Mouse (Mus musculus) myocyte (in vitro differentiated cells): ENCODE measurements at regions not wholly inside any gene's neighbourhood (a gene's known extent, or its start where the extent isn't known, plus 50 kb on each side); places are given as distances from the start of the nearest gene placed in this dataset.

Experiments used
- H3K27me3 ChIP-seq: one replicate; pipeline ENCODE4 v1.6.1; 2011; ENCODE audit not compliant: control insufficient read depth, insufficient read depth, insufficient read length
- H3K36me3 ChIP-seq: one replicate; pipeline ENCODE4 v1.6.1; 2011; ENCODE audit not compliant: control insufficient read depth, insufficient read depth
- H3K4me2 ChIP-seq: one replicate; pipeline ENCODE4 v1.6.1; 2011; ENCODE audit warnings: low read depth, control low read depth
- H3K4me3 ChIP-seq: one replicate; pipeline ENCODE4 v1.5.1; 2011; ENCODE audit warnings: mild to moderate bottlenecking, control low read depth, moderate library complexity
- H3K79me2 ChIP-seq: one replicate; pipeline ENCODE4 v1.6.1; 2011; ENCODE audit not compliant: control insufficient read depth, insufficient read depth
- H3ac ChIP-seq: one replicate; pipeline ENCODE4 v1.6.1; 2011; ENCODE audit not compliant: control insufficient read depth, insufficient read length
- CEBPB ChIP-seq: IDR thresholded peaks from 2 replicates; pipeline ENCODE4 v1.6.1; 2011; ENCODE audit warnings: mild to moderate bottlenecking, moderate library complexity; ENCODE audit not compliant: poor library complexity, insufficient read depth, severe bottlenecking
- E2F4 ChIP-seq: IDR thresholded peaks from one replicate; pipeline ENCODE4 v1.6.1; 2011; ENCODE audit warnings: mild to moderate bottlenecking, control low read depth, moderate library complexity; ENCODE audit not compliant: insufficient read depth
- MAX ChIP-seq: IDR thresholded peaks from one replicate; pipeline ENCODE4 v1.6.1; 2011; ENCODE audit warnings: low read depth, mild to moderate bottlenecking, control low read depth
- MYOD1 ChIP-seq, 3 experiments: IDR thresholded peaks; one replicate each; pipeline ENCODE4 v1.6.1; 2011; ENCODE audit warnings: control low read depth in 2 of 3, low read depth in 2 of 3, mild to moderate bottlenecking in 2 of 3, moderate library complexity in 1 of 3; ENCODE audit not compliant: insufficient read length in 2 of 3, control insufficient read depth in 1 of 3
- MYOG ChIP-seq, 3 experiments: IDR thresholded peaks; one replicate each; pipeline ENCODE4 v1.6.1; 2011; ENCODE audit warnings: control low read depth in 2 of 3, low read depth in 2 of 3, mild to moderate bottlenecking in 2 of 3; ENCODE audit not compliant: insufficient read length in 2 of 3, control insufficient read depth in 1 of 3, insufficient read depth in 1 of 3
- POLR2A ChIP-seq: IDR thresholded peaks from one replicate; pipeline ENCODE4 v1.6.1; 2011; ENCODE audit warnings: low read depth, mild to moderate bottlenecking, control low read depth, moderate library complexity; ENCODE audit not compliant: insufficient read length
- POLR2AphosphoS2 ChIP-seq: IDR thresholded peaks from one replicate; pipeline ENCODE4 v1.6.1; 2011; ENCODE audit warnings: low read depth, control low read depth; ENCODE audit not compliant: insufficient read length
- REST ChIP-seq: IDR thresholded peaks from one replicate; pipeline ENCODE4 v1.6.1; 2011; ENCODE audit warnings: mild to moderate bottlenecking, control low read depth, moderate library complexity; ENCODE audit not compliant: insufficient read depth, insufficient read length
- SRF ChIP-seq: IDR thresholded peaks from one replicate; pipeline ENCODE4 v1.6.1; 2011; ENCODE audit warnings: low read depth; ENCODE audit not compliant: control insufficient read depth, insufficient read length
- TCF12 ChIP-seq: IDR thresholded peaks from one replicate; pipeline ENCODE4 v1.6.1; 2011; ENCODE audit warnings: mild to moderate bottlenecking, control low read depth; ENCODE audit not compliant: poor library complexity, insufficient read depth, severe bottlenecking
- TCF3 ChIP-seq: IDR thresholded peaks from one replicate; pipeline ENCODE4 v1.6.1; 2011; ENCODE audit warnings: low read depth, control low read depth; ENCODE audit not compliant: insufficient read length
- USF1 ChIP-seq: IDR thresholded peaks from one replicate; pipeline ENCODE4 v1.6.1; 2011; ENCODE audit warnings: low read depth, mild to moderate bottlenecking, control low read depth, moderate library complexity

DNA sequence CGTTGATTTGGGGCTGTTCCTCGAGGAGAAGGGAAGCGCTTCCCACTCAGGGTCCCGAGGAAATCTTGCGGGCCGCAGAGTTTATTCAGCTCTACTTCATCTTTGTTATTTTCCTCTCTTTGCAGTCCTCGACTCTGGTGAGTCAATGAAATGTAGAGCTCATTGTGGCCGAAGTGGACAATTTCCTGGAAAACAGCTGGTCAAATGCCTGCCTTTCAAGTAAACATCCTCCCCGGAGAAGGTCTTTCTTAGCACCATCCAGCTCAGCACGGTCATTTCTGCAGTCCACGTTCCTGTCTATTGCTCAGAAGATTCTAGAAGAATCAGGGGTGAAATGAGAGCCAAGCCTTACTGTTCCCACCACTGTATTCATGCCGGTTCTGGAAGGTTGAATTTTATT is 133.0 kb downstream of the Bcas1 start:
- H3K79me2 ChIP-seq, result no peaks in the 10 kb centered on the region
- H3K36me3 ChIP-seq, result no peaks in the 10 kb centered on the region
- H3ac ChIP-seq, result no peak overlapping the region
- TF ChIP-seq POLR2A, result no peak
- TF ChIP-seq REST, result no peak
- no peak for TF ChIP-seq TCF3
- no peak for TF ChIP-seq TCF12
- no peak for TF ChIP-seq POLR2AphosphoS2
- no peak for TF ChIP-seq MYOG (IDR thresholded peaks at IDR 0.05; ENCODE audit: control insufficient read depth in 1 of 3, insufficient read depth in 1 of 3, insufficient read length in 2 of 3, low read depth in 2 of 3)
- no peak for TF ChIP-seq USF1
- no peak for TF ChIP-seq SRF
- no peak for TF ChIP-seq MYOD1 (IDR thresholded peaks at IDR 0.05; ENCODE audit: control insufficient read depth in 1 of 3, insufficient read length in 2 of 3, low read depth in 2 of 3)
- H3K4me2 ChIP-seq, result no peak overlapping the region
- H3K27me3 ChIP-seq, result no peaks in the 10 kb centered on the region
- H3K4me3 ChIP-seq, result no peak overlapping the region

DNA sequence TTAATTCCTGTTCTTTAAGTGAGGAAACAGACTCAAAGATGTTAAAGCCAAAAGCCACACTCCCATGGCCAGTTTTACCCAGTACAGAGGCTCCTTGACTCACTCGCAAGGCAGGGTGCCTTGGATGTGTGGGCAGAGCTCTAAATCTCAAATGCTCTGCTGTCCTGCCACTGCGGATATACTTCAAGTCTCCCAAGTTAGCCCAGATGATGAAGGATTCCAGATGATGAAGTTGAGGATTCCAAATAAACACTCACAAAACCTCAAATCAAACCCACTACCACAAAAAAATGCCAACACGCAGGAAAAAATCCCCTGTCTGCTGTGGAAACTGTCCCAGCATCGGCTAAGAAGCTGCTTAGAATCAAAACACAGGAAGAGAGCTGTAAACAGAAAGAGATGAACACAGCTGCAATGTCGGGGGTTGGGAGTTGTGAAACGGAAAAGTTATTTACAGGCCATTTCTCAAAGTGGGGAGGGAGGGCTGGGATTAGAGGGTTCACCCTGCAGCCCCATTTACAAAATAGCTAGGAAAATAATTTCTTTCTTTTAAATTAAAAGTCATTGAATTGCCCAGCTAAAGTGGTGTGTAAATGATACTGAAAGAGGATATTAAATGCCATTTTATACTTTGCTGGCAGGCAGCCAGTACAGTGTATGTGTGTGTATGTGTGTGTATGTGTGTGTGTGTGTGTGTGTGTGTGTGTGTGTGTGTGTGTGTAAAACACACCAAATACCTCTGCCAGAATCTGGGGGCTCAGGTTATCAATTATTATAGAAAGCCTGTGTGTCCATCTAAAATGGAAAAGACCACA is 135.6 kb downstream of the Bcas1 start:
- no peaks in the 10 kb centered on the region for H3K36me3 ChIP-seq
- no peak overlapping the region for H3K4me3 ChIP-seq
- H3K4me2 ChIP-seq, result peak overlapping the region; percentile 70
- no peaks in the 10 kb centered on the region for H3K27me3 ChIP-seq
- no peak overlapping the region for H3ac ChIP-seq
- H3K79me2 ChIP-seq, result no peaks in the 10 kb centered on the region
- TF ChIP-seq MAX (no peak), REST (no peak), CEBPB (no peak), MYOG (IDR thresholded peaks at IDR 0.05; ENCODE audit: control insufficient read depth in 1 of 3, insufficient read depth in 1 of 3, insufficient read length in 2 of 3, low read depth in 2 of 3) (no peak), USF1 (no peak)

DNA sequence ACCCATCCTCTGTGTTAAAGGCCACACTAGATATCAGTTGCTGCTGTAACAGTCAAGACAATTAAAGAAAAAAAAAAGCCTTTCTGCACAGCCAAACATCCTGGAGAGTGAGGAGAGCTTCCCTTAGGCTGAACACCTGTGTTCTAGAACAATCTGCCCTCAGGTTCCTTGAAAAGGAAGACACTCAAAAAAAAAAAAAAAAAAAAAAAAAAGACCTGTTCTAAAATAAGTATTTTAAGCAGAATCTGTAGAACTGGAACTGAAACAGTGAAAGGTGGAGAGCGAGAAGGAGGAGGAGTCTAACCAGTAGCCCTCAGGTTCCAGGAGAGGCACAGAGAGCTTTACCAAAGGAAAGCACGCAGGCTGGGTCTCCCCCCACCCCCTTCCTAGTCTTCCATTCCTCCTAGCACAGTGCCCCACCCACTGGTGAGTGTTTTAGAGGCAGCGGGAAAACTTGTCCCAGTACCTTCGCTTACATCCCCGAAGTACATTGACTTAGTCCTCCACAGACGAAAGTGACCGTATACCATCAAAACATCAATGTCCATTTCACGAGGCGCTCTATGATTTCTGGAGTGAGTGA is 138.2 kb downstream of the Bcas1 start:
- Histone ChIP-seq H3ac (no peak overlapping the region), H3K27me3 (no peaks in the 10 kb centered on the region), H3K36me3 (no peaks in the 10 kb centered on the region), H3K4me2 (no peak overlapping the region), H3K4me3 (no peak overlapping the region), H3K79me2 (no peaks in the 10 kb centered on the region)
- TF ChIP-seq MAX, result no peak
- no peak for TF ChIP-seq REST
- no peak for TF ChIP-seq E2F4
- no peak for TF ChIP-seq USF1
- no peak for TF ChIP-seq CEBPB
- TF ChIP-seq SRF, result no peak
- TF ChIP-seq POLR2A, result no peak
- TF ChIP-seq POLR2AphosphoS2, result no peak
- TF ChIP-seq MYOG (IDR thresholded peaks at IDR 0.05; ENCODE audit: control insufficient read depth in 1 of 3, insufficient read depth in 1 of 3, insufficient read length in 2 of 3, low read depth in 2 of 3), result no peak
- TF ChIP-seq TCF12, result no peak
- TF ChIP-seq TCF3, result no peak
- no peak for TF ChIP-seq MYOD1 (IDR thresholded peaks at IDR 0.05; ENCODE audit: control insufficient read depth in 1 of 3, insufficient read length in 2 of 3, low read depth in 2 of 3)

DNA sequence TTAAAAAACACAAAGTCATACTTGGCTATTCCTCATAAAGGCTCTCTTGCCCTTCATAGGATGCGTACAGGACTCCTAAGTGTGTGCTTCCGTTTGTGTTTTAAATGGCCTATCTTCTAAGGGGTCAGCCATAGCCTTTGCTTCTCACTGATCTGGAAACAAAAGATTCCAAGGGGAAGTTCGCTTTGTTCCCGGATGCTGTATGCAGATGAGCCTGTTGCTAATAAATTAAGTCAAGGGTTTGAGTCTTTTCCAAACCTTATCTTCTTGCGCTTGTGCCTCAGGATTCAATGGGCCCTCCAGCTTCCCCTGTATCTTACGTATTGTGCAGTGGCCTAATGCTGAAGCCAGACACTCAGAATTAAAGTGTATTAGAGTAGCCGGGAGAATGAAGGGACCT is 138.9 kb downstream of the Bcas1 start:
- Histone ChIP-seq H3K79me2 (no peaks in the 10 kb centered on the region), H3K27me3 (no peaks in the 10 kb centered on the region), H3K4me2 (no peak overlapping the region), H3K4me3 (no peak overlapping the region), H3ac (no peak overlapping the region), H3K36me3 (no peaks in the 10 kb centered on the region)
- no peak for TF ChIP-seq TCF12
- no peak for TF ChIP-seq POLR2AphosphoS2
- TF ChIP-seq MAX, result no peak
- TF ChIP-seq MYOG (IDR thresholded peaks at IDR 0.05; ENCODE audit: control insufficient read depth in 1 of 3, insufficient read depth in 1 of 3, insufficient read length in 2 of 3, low read depth in 2 of 3), result no peak
- no peak for TF ChIP-seq SRF
- TF ChIP-seq USF1, result no peak

DNA sequence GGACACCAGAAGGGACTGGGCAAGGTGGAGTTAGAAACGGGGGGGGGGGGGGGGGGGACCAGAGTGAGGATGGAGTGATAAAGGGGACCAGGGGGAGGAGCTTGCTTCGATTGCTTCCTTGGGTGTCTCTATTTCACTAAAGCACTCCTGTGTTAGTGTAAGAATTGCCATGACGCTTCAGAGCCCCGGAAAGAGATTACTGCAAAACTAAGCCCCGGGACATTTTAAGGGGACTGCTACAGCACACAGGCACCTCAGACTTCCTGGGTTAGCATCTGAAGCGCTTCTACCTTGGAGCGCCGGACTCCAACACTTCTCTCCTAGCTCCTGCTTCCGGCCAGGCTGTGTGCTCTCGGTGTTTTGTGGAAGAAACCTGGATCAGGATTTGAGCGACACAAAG is 139.4 kb downstream of the Bcas1 start:
- Histone ChIP-seq H3K4me3 (no peak overlapping the region), H3K27me3 (no peaks in the 10 kb centered on the region), H3ac (no peak overlapping the region), H3K4me2 (no peak overlapping the region), H3K36me3 (no peaks in the 10 kb centered on the region), H3K79me2 (no peaks in the 10 kb centered on the region)
- TF ChIP-seq SRF, result no peak
- no peak for TF ChIP-seq TCF12
- no peak for TF ChIP-seq TCF3
- no peak for TF ChIP-seq POLR2AphosphoS2
- no peak for TF ChIP-seq MAX
- TF ChIP-seq REST, result no peak
- TF ChIP-seq CEBPB, result no peak
- TF ChIP-seq POLR2A, result no peak
- no peak for TF ChIP-seq MYOG (IDR thresholded peaks at IDR 0.05; ENCODE audit: control insufficient read depth in 1 of 3, insufficient read depth in 1 of 3, insufficient read length in 2 of 3, low read depth in 2 of 3)
- no peak for TF ChIP-seq E2F4
- no peak for TF ChIP-seq MYOD1 (IDR thresholded peaks at IDR 0.05; ENCODE audit: control insufficient read depth in 1 of 3, insufficient read length in 2 of 3, low read depth in 2 of 3)
- no peak for TF ChIP-seq USF1
